Mouse (Mus musculus) left cerebral cortex, adult 6 months (tissue): ENCODE data around the gene Pitpnm1. TPM values are rescaled to one million over a fixed set of nuclear protein-coding genes. Genes with fewer than 3 reads are reported as not detected.

Experiments
- long read RNA-seq, 2 experiments: library from polyadenylated mRNA; unstranded; transcript quantifications; one replicate each; pipeline ENCODE4 v2.0.0; 2019 to 2020
- polyA plus RNA-seq: library from polyadenylated mRNA; unstranded; fragments of <200 nt; fragmentation: Nextera tagmentation; gene quantifications from 2 replicates; pipeline ENCODE4 v1.2.3, GENCODE M21; 2021

Pitpnm1 gene
- polyA plus RNA-seq: 53.9 and 65.8 TPM in 2 replicates
- long read RNA-seq, experiment 1, full-length matches to known transcripts: 404 of 557 reads
- long read RNA-seq, experiment 1, partial matches to known transcripts: 101 of 557 reads
- long read RNA-seq, experiment 1, other reads (novel, unspliced or antisense): 52 of 557 reads
- long read RNA-seq, experiment 2, full-length matches to known transcripts: 10 of 50 reads
- long read RNA-seq, experiment 2, partial matches to known transcripts: 38 of 50 reads
- long read RNA-seq, experiment 2, other reads (novel, unspliced or antisense): 2 of 50 reads

DNA sequence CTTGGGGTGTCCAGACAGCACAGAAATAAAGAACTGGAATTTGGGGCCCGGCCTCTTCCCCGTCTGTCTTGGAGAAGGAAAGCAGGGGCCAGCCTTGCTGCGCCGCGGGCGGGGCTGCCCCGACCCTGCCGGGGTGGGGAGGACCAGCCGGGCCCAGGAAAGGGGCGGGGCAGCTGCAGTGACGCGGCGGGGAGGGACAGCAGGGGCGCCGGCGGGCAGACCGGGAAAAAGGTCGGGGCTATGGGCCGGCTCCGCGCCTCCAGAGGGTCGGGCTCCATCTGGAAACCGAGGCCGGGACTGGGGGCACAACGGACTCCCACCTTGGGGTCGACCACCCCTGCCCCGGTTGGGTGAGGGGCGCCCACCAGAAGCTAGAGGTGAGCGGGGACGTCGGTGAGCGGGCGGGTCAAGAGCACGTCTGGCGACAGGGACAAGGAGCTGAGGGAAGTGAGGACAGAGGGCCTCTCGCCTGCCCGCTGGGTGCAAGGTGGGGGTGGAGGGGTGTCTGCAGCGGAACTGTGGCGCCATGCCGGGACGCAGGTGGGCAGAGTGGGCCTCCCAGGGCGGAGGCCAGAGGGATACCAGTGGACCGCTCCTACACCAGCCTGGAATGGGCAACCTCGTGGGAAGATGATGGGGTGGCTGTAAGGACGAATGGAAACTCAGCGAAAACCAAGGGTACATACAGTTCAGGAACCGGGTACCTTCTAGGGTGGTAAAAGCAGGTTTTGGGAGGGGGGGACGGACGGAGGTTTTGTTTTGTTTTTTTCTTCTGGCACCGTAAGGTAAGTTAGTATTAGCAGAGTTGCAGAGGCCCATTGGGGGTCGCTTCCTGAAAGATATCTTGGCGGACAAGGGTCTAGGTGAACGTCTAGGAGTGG lies at the start of gene Pitpnm1:
Pitpnm1 (plus strand) TSS at position 162 of the 881 bp plus-strand sequence.

DNA sequence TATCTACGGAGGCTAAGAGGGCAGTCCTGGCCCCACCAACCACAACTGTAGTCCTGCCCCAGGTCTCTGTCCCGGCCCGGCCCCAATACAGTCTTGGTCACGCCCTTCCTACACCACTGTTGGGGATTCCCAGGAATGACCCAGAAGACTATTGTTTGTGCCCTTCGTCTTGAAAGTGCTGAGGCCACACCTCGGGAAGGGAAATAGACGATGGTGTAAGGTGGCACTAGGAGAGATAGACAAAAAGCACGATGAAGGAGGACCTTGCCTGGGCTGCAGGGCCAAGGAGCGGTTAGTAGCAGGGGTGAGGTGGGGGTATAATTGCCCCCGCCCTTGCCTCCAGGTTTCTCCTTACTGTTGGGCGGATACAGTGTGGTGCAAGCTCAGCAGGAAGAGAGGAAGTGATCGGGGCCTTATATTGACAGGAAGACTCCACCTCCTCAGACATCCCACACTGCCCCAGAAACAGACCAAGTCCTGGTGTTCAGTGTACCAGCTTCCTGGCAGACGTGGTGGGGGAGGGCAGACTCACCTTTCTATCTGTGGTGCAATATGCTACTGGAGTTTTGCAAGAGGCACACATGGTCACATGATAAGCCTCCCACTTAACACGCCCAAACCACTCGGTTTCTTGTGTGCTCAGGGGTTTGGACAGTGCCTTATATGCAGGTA lies 40.6 kb upstream of the Pitpnm1 start, which contains the start of gene Gstp3:
Gstp3 (minus strand) TSS at position 501 of the 672 bp plus-strand sequence.

DNA sequence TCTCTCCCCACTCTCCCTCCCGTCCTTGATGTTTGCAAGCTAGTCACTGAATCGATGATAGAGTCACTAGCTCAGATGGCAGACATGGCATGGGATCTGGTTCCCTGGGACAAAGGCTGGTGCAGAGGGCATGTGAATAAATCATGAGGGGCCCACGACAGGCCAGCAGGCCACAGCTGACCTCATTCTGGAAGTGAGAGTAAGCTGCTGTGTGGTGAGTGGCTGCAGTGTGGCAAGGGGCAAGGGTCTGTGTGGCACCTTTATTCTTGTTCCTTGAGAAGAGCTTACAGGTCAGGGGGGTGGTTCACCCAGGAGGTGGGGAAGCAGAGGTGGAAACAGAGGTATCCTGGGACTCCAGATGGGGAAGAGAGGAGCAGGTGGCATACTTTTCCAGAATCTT lies 18.4 kb upstream of the Pitpnm1 start, which contains the start of gene Cabp2:
Cabp2 (plus strand) TSS at position 185 of the 400 bp plus-strand sequence.

DNA sequence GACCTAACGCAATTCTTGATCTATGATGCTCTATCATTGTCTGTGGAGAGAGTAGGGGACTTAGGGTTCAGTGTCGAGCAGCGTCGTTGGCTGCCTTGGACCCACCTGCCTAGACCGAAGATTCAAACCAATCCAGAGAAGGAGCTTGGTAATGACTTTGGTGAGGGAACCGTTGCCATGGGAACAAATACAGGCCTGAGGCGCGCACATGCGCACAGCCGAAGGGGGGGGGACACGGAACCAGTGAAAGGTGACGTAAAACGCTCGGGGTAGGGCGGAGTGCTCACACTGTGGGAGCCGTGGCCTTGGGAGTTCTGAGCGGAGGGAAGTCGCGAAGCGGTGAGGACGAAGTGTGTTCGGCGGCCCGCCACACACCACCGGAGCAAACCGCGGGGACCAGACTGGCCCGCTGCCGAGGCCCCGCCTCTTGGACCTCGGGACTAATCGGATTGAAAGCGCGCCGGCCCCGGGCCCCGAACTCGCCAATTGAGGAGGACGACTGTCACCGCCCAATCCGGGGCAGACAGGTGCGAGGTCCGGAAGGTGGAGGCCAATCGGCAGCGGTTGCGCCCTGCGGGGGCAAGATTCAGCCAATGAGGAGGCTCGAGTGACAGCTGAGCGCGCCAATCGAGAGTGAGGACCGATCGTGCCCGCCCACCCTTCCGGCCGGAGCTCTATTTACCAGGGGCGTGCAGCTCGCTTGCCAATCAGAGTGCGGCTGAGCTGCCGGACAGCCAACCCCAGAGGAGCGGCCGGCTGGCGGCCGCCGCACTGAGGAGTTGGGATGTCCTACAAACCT lies 3.0 kb upstream of the Pitpnm1 start, which contains the start of gene Cdk2ap2:
Cdk2ap2 (plus strand) TSS at position 541 of the 799 bp plus-strand sequence.

DNA sequence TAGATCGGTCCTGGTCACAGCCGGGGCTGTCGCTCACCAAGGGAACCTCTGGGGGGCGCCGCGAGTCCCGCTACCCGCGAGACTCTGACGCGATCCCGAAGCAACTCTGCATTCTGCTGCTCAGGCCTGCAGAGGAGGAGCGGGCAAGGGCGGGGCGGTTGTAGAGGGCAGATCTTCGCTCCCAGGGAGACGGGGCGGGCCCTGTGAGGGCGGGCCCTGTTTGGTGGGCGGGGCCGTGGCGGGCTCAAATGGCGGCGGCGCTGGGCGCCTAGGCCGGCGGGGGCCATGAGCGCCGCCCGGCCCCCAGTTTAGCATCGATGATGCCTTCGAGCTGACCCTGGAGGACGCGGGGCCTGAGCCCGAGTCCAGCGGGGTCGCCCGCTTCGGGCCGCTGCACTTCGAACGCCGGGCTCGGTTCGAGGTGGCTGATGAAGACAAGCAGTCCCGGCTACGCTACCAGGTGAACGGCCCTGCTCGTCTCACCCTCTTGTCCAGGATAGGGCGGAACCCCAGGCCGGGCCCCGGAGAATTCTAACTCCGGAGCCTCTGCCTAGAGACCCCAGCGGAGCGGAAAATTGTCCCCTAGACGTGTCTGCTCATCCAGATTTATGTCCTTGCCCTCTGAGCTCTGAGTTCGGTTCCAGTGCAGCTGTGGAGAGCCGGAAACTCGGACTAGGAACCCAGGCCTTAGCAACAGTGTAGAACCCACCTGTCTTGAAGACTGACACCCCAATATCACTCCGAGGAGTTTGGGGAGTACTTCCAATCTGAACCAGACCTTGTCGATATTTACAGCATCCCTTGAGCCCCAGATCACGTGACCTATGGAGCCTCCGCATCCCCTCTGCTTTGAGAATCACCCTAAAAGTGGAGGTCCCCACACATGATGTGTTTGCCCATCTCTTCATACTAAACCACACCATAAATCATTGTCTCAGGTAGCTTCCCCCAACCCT lies 26.2 kb downstream of the Pitpnm1 start, which contains the start of gene Aip:
Aip (minus strand) TSS at position 118 of the 956 bp plus-strand sequence.

DNA sequence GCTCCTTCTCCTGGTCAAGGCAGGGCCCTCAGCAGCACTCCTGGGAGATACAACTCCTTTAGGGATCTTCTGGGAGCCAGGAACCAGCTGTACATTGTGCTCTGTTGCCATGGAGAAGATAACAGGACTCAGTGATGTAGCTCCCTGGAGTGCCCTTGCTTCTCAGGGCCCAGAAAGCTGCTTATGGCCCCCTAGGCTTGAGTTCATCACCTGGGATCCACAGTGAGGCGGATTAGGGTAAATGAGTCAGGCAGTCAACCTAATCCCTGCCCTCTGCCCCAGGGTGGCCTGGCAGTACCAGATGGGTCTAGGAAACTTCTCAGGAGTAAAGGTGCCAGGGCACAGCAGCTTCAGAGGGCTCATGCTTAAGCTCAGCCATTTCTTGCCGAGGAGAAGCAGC lies 39.6 kb downstream of the Pitpnm1 start, which contains the start of gene Gpr152:
Gpr152 (plus strand) TSS at position 342 of the 400 bp plus-strand sequence.

DNA sequence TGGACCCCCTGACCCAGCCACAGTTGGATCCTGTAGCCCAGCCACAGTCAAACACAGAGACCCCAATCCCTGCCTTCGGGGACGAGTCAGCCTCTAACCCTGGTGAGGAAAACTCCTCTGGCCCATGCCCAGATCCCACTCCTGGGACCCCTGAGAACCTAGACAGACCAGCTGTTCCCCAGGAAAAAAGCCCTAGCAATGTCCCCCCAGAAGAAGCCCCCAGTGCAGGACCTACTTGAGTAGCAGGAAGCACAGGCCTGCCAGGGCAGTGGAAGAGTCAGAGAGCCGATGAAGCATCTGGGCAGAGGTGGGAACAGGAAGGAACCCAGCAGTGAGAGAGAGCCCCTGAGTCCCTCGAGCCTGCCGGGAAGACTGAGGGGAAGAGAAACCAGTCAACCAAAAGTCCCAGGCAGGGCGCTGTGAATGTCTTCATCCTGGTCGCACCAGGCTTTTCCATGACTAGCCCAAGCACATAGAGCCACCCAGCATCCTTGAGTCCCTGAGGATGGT lies 44.0 kb downstream of the Pitpnm1 start, which contains the start of gene Cabp4:
Cabp4 (minus strand) TSS at position 275 of the 510 bp plus-strand sequence.

DNA sequence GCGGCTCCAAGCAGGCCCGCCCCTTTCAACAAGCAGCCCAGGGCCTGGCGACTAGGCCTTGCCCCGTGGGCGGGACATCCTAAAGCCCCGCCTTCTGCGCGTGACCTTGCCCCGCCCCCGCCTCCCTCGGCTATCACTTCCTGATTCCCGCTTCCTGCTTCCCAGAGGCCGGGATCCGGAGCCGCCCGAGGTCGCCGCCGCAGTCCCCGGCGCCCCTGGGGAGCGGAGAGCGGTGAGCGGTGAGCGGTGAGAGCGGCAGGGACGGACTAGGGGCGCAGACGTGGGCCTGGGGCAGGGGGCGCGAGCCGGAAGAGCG lies 48.7 kb downstream of the Pitpnm1 start, which contains the start of gene Coro1b:
Coro1b (plus strand) TSS at position 129 of the 316 bp plus-strand sequence.

DNA sequence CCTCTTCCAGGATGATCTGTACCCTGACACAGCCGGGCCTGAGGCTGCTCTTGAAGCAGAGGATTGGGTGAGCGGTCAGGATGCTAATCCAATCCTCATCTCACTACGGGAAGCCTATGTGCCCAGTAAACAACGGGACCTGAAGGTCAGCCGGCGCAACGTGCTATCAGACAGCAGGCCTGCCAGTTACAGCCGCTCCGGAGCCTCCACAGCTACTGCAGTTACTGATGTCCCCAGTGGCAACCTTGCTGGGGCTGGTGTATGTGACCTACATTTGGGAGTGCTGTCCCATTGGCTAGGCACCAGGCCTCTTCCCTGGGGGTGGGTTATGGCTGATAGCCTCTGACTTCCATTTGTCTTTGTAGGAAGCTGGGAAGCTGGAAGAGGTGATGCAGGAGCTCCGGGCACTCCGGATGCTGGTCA lies 53.4 kb downstream of the Pitpnm1 start, which contains the start of gene Ptprcap:
Ptprcap (plus strand) TSS at position 373 of the 423 bp plus-strand sequence.

DNA sequence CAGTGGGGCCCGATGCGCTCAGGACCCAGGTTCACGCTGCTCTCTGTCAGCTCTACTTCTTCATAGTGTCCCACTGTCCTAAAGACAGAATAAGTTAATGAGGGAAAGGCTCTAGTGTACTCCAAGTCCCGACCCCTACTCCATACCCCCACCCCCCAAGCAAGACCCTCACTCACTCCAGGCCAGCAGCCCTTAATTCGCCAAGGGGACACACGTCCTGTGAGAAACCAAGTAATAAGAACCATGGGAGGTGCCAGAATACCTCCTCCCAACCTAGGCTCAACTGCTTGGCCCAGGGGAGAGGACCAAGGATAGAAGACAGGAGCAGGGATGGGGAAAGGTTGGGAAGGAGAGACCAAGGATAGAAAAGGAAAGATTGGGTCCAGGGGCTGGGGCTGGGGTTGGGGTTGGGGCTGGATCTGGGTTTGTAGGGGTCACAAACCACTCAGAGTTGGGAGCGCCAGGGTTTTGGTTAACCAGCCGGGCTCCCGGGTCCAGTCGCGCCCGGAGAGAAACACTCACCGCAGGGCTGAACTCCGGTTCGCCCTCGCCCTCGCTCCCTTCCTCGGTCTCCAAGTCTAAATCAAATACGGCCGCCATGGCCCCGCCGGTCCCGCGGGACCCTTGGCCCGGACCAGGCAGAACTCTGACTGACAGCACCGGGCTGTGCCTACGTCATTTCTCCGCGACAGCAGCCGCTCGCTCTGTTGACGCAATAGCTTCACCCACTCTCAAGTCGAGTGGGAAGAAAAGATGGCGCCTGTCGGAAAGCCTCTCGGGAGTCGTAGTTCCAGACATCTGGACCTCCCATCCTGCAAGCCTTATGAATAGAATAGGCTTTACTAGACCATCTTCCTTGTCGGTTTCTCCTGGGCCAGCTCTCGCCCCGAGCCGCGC lies 63.1 kb downstream of the Pitpnm1 start, which contains the start of gene Rps6kb2:
Rps6kb2 (minus strand) TSS at position 709 of the 897 bp plus-strand sequence.

Other genes starting within 250 kb of the Pitpnm1 start
- gene Chka, start 248.2 kb upstream of the Pitpnm1 start, polyA plus RNA-seq: 15.9 and 22.7 TPM in 2 replicates
- gene Tcirg1, start 192.9 kb upstream of the Pitpnm1 start, polyA plus RNA-seq: 3.1 and 3.9 TPM in 2 replicates
- gene Ndufs8, start 187.2 kb upstream of the Pitpnm1 start, polyA plus RNA-seq: 579 and 589 TPM in 2 replicates
- gene Aldh3b1, start 170.2 kb upstream of the Pitpnm1 start, polyA plus RNA-seq: 6.4 and 6.9 TPM in 2 replicates
- 20.5 and 23.3 TPM in 2 replicates for gene Unc93b1, start 164.8 kb upstream of the Pitpnm1 start, polyA plus RNA-seq
- gene Aldh3b3, start 141.4 kb upstream of the Pitpnm1 start, polyA plus RNA-seq: 0.13 TPM in 1 of 2 replicates, not detected in the other
- gene Aldh3b2, start 127.7 kb upstream of the Pitpnm1 start, polyA plus RNA-seq: 2.0 and 2.7 TPM in 2 replicates
- 3.2 and 3.9 TPM in 2 replicates for gene Acy3, start 113.4 kb upstream of the Pitpnm1 start, polyA plus RNA-seq
- gene Tbx10, start 107.2 kb upstream of the Pitpnm1 start, polyA plus RNA-seq: not detected in 2 replicates
- gene Nudt8, start 99.4 kb upstream of the Pitpnm1 start, polyA plus RNA-seq: 21.4 and 23.0 TPM in 2 replicates
- gene Gm49405, start 99.4 kb upstream of the Pitpnm1 start, polyA plus RNA-seq: 0.13 and 0.21 TPM in 2 replicates
- gene Doc2g, start 96.7 kb upstream of the Pitpnm1 start, polyA plus RNA-seq: 2.1 and 3.3 TPM in 2 replicates
- gene Ndufv1, start 87.2 kb upstream of the Pitpnm1 start, polyA plus RNA-seq: 400 and 516 TPM in 2 replicates
- 1,005 and 1,067 TPM in 2 replicates for gene Gstp1, start 62.0 kb upstream of the Pitpnm1 start, polyA plus RNA-seq
- 2.2 and 7.2 TPM in 2 replicates for gene Gstp2, start 54.0 kb upstream of the Pitpnm1 start, polyA plus RNA-seq
- not detected in 2 replicates for gene Gstp3, start 40.4 kb upstream of the Pitpnm1 start, polyA plus RNA-seq
- gene Cabp2, start 18.4 kb upstream of the Pitpnm1 start, polyA plus RNA-seq: not detected in 2 replicates
- 52.6 and 68.9 TPM in 2 replicates for gene Cdk2ap2, start 2.8 kb upstream of the Pitpnm1 start, polyA plus RNA-seq
- gene Aip, start 25.9 kb downstream of the Pitpnm1 start, polyA plus RNA-seq: 168 and 240 TPM in 2 replicates
- not detected in 2 replicates for gene Gpr152, start 39.8 kb downstream of the Pitpnm1 start, polyA plus RNA-seq
- 0.06 and 0.11 TPM in 2 replicates for gene Cabp4, start 44.0 kb downstream of the Pitpnm1 start, polyA plus RNA-seq
- gene Coro1b, start 48.6 kb downstream of the Pitpnm1 start, polyA plus RNA-seq: 87.0 and 103 TPM in 2 replicates
- gene Ptprcap, start 53.6 kb downstream of the Pitpnm1 start, polyA plus RNA-seq: 0.72 and 1.4 TPM in 2 replicates
- gene Rps6kb2, start 63.4 kb downstream of the Pitpnm1 start, polyA plus RNA-seq: 11.8 and 16.7 TPM in 2 replicates
- gene Carns1, start 75.5 kb downstream of the Pitpnm1 start, polyA plus RNA-seq: 4.2 and 4.3 TPM in 2 replicates
- gene Tbc1d10c, start 91.3 kb downstream of the Pitpnm1 start, polyA plus RNA-seq: 0.51 and 0.69 TPM in 2 replicates
- gene Ppp1ca, start 92.1 kb downstream of the Pitpnm1 start, polyA plus RNA-seq: 387 and 460 TPM in 2 replicates
- gene Rad9a, start 101.7 kb downstream of the Pitpnm1 start, polyA plus RNA-seq: 6.8 and 7.0 TPM in 2 replicates
- 0.19 and 0.76 TPM in 2 replicates for gene Clcf1, start 114.2 kb downstream of the Pitpnm1 start, polyA plus RNA-seq
- gene AC109138.7, start 114.4 kb downstream of the Pitpnm1 start, polyA plus RNA-seq: not detected in 2 replicates
- gene Pold4, start 131.9 kb downstream of the Pitpnm1 start, polyA plus RNA-seq: 31.3 and 44.7 TPM in 2 replicates
- gene Ssh3, start 169.2 kb downstream of the Pitpnm1 start, polyA plus RNA-seq: 5.3 and 7.5 TPM in 2 replicates
- gene Ankrd13d, start 183.1 kb downstream of the Pitpnm1 start, polyA plus RNA-seq: 54.6 and 59.2 TPM in 2 replicates
- gene Grk2, start 206.2 kb downstream of the Pitpnm1 start, polyA plus RNA-seq: 62.5 and 70.5 TPM in 2 replicates